Mouse (Mus musculus) C2C12 (cell line): ENCODE data around the gene Hyal1.

Experiments
- CTCF ChIP-seq: IDR thresholded peaks from one replicate; pipeline ENCODE4 v1.5.1; 2011; ENCODE audit not compliant: control insufficient read depth, insufficient read depth, insufficient read length
- MYOD1 ChIP-seq: IDR thresholded peaks from one replicate; pipeline ENCODE4 v1.6.1; 2011; ENCODE audit warnings: low read depth; ENCODE audit not compliant: control insufficient read depth, insufficient read length
- MYOG ChIP-seq: IDR thresholded peaks from one replicate; pipeline ENCODE4 v1.6.1; 2011; ENCODE audit not compliant: control insufficient read depth, insufficient read length; ENCODE audit errors: extremely low read depth

- TF ChIP-seq CTCF (no peak), MYOG (no peak), MYOD1 (no peak)
Observed at GRCm38 (mm10) chr9:107555031-107555457, 21.7 kb upstream of the Hyal1 start.
